Mouse (Mus musculus): Measurements from ENCODE around the gene Frmd4b.

- TF ChIP-seq POLR2A (IDR thresholded peaks at IDR 0.05; ENCODE audit: insufficient read length, low read depth): no peak
- TF ChIP-seq POLR2AphosphoS2 (IDR thresholded peaks at IDR 0.05; ENCODE audit: insufficient read length, low read depth): no peak
- TF ChIP-seq MAX (IDR thresholded peaks at IDR 0.05; ENCODE audit: low read depth): no peak
- no peak for TF ChIP-seq TCF12 (IDR thresholded peaks at IDR 0.05; ENCODE audit: insufficient read depth, poor library complexity, severe bottlenecking)
- no peak for TF ChIP-seq MYOD1 (IDR thresholded peaks at IDR 0.05; ENCODE audit: control insufficient read depth in 1 of 3, insufficient read length in 2 of 3, low read depth in 2 of 3)
- no peak for TF ChIP-seq E2F4 (IDR thresholded peaks at IDR 0.05; ENCODE audit: insufficient read depth)
- TF ChIP-seq USF1 (IDR thresholded peaks at IDR 0.05; ENCODE audit: low read depth): no peak
- no peak for TF ChIP-seq CEBPB (IDR thresholded peaks at IDR 0.05; ENCODE audit: insufficient read depth, poor library complexity, severe bottlenecking)
Observed at GRCm38 (mm10) chr6:97395477-97396350, 221.6 kb downstream of the Frmd4b start.
